Mouse (Mus musculus): ENCODE measurements around the gene Gabpa.

- TF ChIP-seq CTCF (IDR thresholded peaks at IDR 0.05; ENCODE audit: borderline replicate concordance, insufficient read depth, low read length), result no peak
- no peak for TF ChIP-seq POLR2A (IDR thresholded peaks at IDR 0.05; ENCODE audit: low read depth, low read length)
Observed at GRCm38 (mm10) chr16:84814511-84814910, 20.2 kb upstream of the Gabpa start.
